Mouse (Mus musculus): ENCODE data around the gene Gna14.

Gna14 gene

GRCm38 (mm10) chr19:16435531-16436231 lies at the start of gene Gna14:
Gene Gna14, plus strand, starts transcription at chr19:16435762.
- no peak for DNase-seq (ENCODE audit: low spot score)

- DNase-seq (ENCODE audit: low spot score): peak; percentile 42
These were observed 49.0 kb upstream of the Gna14 start for GRCm38 (mm10) chr19:16386514-16386913.

DNA sequence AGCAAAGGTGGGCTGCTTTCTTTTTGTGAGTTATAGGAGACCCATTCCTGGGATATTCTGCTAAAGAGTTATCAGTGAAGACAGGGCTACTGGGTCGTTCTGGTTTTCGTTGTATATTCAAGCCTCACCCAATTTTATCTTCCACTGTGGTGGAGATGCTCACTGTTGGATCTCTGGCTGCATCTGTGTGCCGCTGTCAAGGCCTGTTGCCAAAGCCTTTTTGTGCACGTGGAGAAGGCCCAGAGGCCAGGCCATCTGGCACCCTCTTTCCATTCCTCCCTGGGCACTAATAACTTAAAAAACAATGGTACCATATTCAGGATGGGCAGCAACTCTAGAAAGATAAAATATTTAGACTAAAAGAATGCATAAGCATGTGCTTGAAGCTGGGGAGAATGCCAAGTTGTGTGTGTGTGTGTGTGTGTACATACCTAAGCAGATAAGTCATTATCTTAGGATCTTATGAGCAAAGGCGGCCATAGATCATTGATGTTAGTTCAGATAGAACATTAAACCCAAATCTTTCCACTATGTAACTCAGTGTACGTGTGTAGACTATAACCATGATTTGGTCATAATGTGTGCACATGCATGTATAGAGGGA lies 45.3 kb upstream of the Gna14 start:
- no peak for DNase-seq (ENCODE audit: low spot score)

DNA sequence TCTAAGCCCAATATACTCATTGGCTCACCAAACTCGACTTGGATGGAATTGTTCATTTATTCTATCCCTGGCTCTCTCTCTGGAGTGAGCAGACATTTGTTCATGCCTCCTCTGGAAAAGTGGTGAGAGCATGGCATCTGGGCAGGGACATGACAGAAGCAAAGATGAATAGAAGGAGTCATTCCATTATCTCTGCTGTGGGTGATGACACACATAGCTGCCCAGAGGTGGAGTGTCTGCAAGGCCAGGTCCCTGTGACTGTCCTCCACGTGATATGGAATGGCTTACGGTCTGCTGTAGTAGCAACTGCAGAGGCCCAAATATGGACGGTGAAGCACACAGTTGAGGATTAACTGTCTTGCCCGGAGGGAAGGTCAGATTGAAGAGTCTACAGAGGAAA lies 41.2 kb upstream of the Gna14 start:
- DNase-seq (ENCODE audit: low spot score): no peak

DNA sequence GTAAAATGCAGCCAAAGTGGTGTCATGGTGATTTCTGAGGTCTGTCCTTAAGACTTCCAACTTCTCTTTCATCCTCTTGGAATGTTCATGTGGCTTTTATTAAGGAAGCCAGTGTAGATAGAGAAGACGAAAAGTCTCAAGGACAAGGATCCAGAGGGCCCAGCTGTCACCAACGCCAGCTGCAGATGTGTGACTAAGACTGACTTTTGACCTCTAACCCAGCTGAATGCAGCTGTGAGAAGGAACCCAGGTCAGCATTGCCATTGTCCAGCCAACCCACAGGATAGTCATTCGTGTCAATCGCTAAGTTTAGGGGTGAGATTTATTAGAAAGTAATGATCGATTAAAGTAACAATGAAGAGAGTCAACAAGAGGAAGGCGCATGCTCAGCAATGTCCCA lies 32.5 kb upstream of the Gna14 start:
- DNase-seq (ENCODE audit: low spot score): no peak

DNA sequence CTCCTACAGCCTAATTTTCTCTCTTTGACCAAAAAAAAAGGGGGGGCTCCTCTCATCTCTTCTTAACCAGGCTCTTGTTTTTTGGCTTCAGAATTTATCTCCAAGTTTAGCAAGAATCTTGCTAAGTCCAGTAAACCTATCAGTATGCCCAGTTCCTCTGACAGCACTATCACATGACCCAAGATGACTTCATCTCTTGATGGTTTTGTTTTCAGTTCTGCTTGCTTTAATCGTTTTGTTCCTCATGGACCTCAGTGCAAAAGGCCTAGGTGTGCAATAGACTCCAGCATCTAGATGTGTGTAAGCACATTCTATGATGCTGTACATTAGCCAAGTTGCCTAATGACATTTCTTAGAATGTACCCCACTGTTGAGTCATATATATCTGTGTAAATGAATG lies 27.8 kb upstream of the Gna14 start:
- no peak for DNase-seq (ENCODE audit: low spot score)

- no peak for DNase-seq (ENCODE audit: low spot score)
These were observed 24.3 kb upstream of the Gna14 start for GRCm38 (mm10) chr19:16411302-16411701.

DNA sequence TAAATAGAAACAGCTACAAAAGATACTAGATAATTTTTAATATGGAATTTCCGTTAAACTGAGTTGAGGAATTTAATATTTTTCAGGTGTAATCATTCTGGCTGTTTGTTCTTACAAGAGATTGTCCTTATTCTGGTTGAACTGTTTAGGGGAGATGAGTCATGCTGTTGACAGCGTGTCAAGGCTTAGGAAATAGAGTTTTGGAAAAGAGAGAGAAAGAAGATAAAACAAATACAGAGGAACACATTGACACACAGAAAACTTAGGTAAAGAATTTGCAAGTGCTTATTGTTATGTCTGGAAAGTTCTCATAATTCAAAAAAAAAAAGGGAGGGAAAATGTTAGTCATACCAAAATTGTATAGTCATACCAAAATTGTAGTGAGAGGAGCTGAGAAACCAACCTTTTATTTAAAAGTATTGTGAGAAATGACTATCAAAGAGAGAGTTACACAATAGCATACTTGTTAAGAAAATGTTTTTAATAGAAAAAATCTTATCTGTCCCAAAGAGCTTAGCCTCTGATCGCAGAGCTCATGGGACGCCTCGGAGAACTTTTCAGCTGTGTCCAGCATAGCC lies 17.4 kb upstream of the Gna14 start:
- DNase-seq (ENCODE audit: low spot score): no peak

- DNase-seq (ENCODE audit: low spot score): no peak
These were observed 10.0 kb upstream of the Gna14 start for GRCm38 (mm10) chr19:16425596-16425995.

DNA sequence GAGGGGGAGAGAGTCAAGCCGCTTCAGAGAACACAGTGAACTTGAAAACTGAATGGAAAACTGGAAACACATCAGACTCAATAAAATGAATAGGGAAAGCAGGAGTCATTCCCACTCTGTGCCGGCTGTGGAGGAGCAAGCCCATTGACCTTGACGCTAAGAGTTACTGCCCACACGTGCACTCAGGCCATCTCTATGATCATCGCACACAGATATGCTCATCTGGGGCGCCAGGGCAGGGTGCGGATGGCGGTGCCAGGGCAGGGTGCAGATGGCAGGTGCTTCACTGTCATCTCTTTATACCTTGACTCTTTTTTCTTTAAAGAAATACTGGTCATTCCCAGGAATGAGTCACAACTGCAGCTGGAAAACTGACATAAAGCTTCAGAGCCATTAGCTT lies 4.2 kb upstream of the Gna14 start:
- DNase-seq (ENCODE audit: low spot score): no peak

DNA sequence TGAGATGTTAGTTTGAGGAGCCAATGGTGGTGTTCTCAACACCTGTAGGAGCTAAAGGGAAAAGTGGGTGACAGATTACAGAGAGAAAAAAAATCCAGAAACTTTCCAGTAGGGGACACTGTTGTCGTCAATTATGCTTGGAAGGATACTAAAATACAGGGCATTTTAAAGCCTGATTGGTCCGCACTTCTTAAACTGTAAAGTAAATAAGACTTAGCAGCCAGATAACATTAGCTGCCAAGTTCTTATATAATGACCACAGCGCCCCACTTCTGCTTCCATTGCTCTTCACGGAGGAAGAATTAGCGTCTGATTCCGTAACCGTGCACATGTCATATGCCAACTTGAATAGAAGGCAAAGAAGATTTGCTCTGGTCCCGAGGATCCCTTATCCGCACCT lies 683 bp upstream of the Gna14 start:
- no peak for DNase-seq (ENCODE audit: low spot score)

GRCm38 (mm10) chr19:16436335-16437169 lies 990 bp downstream of the Gna14 start:
- no peak for DNase-seq (ENCODE audit: low spot score)

DNA sequence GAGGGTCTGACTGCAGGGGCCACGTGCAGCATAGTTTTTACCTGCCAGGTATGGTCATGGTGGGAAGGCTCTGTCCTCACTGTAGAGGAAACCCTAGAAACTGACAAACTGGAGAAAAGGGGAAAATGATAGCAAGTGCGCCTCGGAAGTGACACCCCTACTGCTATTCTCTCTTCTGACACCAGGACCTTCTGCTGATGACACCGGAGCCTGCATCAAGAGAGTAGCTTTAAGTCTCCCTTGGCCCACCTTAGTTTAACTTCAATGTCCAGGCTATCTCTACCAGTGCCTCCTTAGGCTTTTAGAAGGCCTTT lies 1.6 kb downstream of the Gna14 start:
- no peak for DNase-seq (ENCODE audit: low spot score)

GRCm38 (mm10) chr19:16437906-16438305 lies 2.3 kb downstream of the Gna14 start:
- DNase-seq (ENCODE audit: low spot score): no peak

GRCm38 (mm10) chr19:16439278-16439677 lies 3.7 kb downstream of the Gna14 start:
- DNase-seq (ENCODE audit: low spot score): no peak

- no peak for DNase-seq (ENCODE audit: low spot score)
These were observed 4.3 kb downstream of the Gna14 start for GRCm38 (mm10) chr19:16439834-16440233.

GRCm38 (mm10) chr19:16441329-16441728 lies 5.8 kb downstream of the Gna14 start:
- no peak for DNase-seq (ENCODE audit: low spot score)

DNA sequence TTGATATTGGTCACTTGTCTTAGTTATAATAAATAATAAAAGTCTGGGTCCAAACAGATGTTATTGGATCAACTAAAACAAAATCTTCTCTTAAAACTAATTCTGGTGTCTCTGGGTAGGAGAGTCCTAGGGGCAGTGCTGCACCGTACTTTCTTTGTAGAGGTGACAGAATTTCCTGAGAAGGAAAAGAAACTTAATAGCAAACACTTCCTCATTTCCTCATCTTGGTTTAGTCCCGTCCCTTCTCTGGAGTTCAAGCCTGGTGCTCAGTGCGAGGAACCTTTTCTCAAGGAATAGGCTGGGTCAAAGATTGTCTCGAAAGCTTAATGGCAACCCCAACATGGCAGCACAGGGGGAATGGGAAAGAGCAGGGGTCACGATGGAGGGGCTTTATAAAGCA lies 7.8 kb downstream of the Gna14 start:
- no peak for DNase-seq (ENCODE audit: low spot score)

- no peak for DNase-seq (ENCODE audit: low spot score)
These were observed 11.1 kb downstream of the Gna14 start for GRCm38 (mm10) chr19:16446612-16447011.

DNA sequence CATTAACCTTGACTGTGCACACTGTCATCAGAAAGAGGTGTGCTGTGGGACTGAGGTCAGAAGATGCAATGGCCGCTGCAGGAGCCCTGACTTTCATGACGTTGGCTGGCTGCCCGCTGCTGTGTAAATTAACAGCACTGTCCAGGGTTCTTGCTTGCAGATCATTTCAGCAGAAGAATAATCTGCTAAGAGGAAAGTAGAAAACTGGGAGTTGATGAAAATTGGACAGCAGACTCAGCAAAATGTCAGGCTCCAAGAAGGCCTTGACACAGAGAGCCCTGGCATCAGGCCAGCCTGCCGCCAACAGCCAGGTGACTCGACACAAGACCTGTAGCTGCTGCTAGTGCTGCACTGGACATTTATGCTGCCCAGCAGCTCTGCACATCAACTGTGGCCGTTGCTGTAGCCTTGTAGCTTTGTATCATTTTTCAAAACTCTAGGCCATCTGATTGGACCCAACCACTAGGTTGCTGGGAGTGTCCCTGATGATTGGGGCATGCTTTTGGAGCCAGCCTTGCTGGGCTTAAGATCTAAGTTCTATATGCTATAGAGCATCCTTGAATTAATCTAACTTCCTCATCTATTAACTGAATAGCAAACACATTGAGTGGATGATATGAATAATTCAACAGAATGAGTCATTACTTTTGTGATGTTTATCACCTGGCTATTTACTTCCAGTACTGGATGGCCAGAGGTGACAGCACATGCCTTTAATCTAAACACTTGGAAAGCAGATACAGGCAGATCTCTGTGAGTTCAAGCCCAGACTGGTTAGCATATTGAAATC lies 12.5 kb downstream of the Gna14 start:
- DNase-seq (ENCODE audit: low spot score): no peak

- no peak for DNase-seq (ENCODE audit: low spot score)
These were observed 13.2 kb downstream of the Gna14 start for GRCm38 (mm10) chr19:16448796-16449195.

- DNase-seq (ENCODE audit: low spot score): no peak
These were observed 15.3 kb downstream of the Gna14 start for GRCm38 (mm10) chr19:16450824-16451223.

Data from adipocyte (in vitro differentiated cells).